Mouse (Mus musculus) CD4-positive helper T cell, adult 2 months (primary cell): ENCODE data around the gene Cmtr2.

Experiments
- DNase-seq: peaks from one replicate; pipeline ENCODE4 v3.0.0-alpha.2; 2012; ENCODE audit warnings: low read depth, missing footprints, low spot score

The Cmtr2 gene

DNA sequence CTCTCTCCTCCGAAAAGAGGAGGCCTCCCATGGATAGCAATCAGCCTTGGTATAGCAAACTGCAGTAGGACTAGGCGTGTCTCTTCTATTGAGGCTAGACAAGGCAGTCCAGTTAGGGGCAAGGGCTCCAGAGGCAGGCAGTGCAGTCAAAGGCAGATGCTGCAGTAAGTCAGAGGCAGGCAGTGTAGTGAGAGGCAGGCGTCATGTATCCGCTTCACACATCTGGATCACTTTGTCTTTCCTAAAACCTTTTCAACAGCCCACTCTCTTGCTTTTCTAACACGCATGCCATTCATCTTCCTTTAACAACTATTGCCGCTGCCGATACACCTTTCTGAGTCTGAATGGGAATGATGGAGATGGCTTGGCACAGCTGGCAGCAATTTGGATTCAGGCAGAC is at the start of gene Cmtr2:
TSS of gene Cmtr2 (plus strand) at position 301 of the 400 bp plus-strand sequence.
- no peak for DNase-seq

DNA sequence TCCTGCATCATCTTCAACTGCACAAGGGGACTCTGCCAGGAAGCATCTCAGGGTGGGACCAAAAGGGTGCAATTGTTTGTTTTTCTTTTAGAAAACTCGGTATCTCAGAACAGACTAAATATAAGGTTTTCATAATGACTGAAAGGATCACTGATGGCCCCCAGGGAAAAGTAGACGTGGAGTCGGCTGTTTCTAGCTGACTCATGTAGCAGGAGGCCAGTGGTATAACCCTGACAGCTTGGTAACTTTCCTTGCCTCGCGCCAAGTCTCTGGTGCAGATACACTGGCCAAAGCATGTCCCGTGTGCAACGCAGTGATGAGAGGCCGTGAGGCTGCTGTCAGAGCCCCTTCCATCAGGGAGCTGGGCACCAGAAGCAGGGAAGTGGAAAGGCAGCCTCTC is 49.2 kb upstream of the Cmtr2 start:
- DNase-seq: no peak

DNA sequence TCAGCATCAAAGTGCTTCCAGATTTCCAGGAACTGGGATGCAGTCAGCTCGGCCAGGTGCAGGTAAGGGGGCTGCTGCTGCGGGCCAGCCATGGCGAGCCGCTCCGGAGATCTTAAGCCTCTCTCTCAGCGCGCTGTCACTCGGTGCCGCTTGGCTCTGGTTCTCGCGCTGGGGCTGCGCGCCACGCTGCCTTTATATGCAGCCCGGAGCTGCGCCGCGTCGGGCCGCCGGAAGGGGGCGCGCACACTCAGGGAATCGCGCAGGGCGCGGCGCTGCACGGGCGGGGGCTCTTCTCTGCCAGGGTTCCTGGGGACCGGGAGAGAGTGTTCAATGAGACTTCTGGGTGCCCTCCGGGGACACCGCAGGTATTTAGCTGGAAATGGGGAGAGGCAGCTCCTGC is 47.4 kb upstream of the Cmtr2 start, which contains the start of gene Calb2:
TSS of gene Calb2 (minus strand) at position 165 of the 400 bp plus-strand sequence.
- no peak for DNase-seq

DNA sequence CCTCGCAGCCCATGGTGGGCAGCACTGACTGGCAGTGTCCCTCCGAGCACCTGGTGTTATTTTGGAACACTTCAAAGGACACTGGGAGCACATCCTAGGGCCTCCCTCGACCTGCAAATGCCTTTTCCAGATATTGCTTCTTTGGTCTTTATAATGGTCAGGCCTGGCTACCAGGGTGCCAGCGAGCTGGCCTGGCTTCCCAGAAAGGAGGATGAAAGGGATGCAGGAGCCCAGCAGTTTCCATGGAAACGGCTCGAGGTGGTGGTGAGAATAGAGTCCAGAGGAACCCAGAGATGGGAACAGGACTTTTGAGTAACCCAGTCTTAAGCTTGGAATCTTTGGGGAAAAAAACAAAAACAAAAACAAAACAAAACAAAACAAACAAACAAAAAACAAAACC is 43.3 kb upstream of the Cmtr2 start:
- DNase-seq: no peak

DNA sequence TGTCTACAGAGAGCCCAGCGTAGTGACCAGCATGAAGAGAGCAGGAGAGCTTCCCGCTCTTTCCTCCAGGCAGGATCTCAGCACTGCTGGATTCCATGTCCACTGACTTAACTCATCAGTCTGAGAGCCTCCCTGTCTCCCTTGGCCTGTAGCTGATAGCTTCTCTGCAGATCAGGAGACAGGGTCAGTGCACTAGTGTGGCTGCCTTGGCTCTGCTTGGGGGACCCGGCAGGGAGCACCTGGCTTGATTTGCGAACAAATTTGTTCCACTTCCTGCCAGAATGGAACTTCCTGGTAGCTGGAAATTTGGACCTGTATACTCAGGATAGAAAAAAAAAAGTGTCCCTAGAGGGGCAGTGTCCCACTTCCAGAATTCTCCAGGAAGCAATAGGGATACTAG is 40.6 kb upstream of the Cmtr2 start:
- no peak for DNase-seq

DNA sequence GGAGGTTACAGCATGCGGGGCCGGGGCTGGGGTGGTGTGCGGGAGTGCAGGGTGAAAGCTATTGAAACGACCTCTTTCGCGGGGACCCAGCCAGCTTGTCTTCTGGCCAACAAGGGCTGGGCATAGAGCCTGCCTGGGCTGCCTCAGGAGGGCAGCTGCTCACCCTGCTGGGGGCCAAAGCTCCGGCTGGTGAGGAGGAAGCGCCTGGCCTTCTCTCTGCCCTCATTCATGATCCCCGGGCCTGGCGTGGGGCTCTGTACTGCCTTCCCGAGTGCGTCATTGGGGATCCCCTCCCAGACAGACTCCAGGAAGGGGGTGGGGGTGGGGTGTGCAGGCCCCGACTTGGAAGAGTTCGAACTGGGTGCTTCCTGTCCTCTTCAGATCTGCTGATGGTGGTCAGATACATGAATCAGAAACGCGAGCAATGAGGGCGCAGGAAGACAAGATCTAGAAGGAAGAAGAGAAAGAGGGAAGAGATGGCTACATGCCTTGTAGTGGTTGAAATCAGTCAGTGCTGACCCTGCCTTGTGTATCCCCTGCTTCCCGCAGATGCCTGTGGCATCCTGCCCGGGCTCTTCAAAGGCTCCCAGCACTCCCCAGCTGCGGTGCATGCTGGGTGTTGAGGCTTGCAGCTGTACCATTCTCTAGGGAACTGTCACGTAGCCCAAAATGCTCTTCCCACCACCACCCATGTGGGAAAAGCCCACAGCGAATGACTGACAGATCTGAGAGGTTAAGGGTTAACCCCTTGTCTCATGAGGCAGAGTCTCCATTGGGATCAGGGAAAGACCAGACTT is 37.9 kb upstream of the Cmtr2 start:
- no peak for DNase-seq

DNA sequence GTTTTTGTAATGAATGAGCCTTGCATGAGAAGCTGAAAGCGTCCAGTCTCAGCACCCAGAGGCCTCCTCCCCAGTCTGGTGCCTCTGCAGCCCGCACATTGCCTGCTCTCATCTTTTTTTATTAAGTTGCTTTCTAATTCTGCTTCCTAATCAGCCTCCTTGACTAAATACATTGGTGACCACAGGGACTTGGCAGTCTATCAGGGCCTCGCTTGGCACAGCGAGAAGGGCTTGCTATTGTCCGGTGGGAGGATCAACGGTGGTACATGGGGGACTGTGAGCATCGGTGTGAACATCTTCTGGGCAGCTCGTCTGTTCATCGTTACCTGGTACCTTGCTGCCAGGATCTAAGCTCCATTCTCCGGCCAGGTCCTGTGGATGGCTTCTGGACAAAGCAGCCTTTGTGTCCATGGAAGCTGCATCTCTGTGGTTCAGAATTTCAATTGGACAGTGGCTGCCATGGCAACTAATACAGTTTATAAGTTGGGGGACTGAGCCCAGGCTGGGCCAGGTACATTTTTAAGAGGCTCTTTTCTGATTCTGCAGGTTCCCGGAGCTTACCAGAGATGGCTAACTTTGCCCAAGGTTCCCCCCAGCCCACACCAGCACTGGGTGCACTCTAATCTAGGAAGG is 32.6 kb upstream of the Cmtr2 start:
- no peak for DNase-seq

DNA sequence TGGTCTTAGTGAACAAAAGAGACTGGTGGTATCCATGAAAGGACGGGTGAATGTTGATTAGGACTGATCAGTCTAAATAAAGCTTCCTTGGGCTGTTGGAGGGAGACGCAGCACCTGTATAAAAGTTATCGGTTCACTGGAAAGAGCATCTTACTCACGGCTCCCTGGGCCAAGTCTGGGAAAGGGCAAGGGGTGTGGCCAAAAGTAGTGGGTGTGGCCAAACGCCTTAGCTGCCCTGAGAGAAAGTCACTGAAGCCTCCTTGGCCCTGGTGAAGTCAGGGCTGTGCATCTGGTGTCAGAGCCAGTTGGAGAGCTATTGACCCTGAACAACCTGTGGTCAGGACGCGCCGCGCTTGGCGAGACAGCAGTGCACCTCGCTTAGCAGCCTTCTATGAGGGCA is 31.7 kb upstream of the Cmtr2 start:
- no peak for DNase-seq

DNA sequence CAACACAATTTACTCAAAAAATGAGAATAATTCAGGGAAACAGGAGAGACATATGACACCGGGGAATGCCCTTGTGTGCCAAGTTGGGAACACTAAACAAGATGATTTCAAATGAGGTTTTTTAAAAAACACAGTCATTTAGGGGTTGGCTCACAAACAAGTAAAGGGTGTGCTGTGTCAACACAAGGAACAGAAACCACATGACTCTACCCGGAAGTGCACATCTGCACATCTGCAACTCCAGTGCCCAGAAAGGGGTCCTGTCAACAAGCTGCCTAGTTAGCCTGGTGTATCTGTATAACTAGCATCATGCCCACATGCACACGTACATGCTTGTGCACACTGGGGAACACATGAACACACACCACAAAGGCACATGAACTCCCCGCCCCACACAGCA is 29.9 kb upstream of the Cmtr2 start:
- DNase-seq: no peak

DNA sequence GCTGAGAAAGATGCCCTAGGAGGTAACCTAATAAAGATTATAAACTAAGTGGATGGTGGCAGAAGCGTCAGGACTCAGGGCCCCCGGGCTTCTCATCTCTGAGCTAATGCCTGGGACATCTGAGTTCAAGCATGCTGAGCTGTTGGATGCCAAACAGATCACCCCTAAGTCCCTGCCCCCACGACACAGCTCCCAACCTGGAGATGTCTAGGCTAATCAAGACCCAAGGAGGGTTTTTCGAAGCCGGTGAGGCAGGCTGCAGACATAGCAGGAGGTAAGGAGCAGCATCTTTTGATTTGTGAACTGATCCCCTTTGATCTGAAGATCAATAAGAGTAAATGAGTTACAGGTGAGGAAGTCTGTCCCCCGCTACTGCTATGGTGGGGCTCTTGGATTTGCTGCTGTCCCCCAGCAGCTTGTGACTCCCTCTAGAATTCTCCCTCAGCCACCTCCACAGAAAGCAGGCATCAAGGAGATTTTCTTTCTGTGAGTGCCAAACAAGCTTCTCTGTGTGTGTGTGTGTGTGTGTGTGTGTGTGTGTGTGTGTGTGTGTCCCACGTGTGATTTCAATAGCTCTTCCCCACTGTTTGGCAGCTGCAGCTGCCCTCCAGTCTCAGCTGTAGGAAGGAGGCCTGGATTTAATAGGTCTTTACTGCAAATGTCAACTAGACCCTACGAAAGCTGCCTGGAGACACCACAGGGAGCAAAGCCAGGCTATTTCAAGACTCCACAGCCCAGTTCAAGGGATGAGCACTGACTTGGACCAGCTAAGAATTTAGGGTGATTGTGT is 26.3 kb upstream of the Cmtr2 start:
- DNase-seq: no peak

DNA sequence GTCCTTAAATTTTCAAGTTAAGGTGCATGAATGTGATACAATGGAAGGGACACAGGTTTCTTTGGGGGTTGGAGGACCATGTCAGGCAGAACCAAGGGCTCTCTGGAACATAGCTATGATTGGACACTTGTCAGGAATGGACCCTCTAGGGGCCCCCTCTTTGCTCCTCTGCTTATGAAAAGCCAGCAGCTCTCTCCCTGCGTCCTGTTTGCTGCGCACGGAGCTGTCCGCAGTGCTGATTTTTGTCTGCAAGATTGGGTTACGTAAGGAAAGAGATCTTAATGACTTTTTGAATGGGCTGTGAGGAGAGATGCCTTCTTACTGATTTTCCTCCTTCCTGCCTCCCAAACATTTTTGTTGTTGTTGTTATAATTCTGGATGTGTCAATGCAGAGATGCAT is 18.8 kb upstream of the Cmtr2 start:
- no peak for DNase-seq

DNA sequence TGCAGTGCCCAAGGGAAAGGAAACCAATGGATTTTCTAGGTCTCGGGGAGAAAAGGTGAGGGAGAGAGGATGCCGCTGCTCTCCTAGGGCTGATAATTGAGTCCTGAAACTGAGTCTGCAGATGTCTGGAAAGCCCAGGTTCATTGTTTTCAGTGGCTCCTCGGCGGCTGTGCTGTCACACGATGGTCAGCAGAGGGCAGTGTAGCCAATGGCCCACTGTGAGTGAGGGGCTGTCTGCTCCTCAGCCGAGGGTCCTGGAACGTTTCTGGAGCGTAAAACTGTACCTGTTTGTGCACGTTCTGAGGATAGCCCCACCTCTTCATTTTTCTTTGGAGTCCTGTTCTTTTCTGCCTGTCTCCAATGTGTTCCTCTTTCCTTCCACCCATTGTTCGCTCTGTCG is 13.7 kb upstream of the Cmtr2 start:
- DNase-seq: no peak

DNA sequence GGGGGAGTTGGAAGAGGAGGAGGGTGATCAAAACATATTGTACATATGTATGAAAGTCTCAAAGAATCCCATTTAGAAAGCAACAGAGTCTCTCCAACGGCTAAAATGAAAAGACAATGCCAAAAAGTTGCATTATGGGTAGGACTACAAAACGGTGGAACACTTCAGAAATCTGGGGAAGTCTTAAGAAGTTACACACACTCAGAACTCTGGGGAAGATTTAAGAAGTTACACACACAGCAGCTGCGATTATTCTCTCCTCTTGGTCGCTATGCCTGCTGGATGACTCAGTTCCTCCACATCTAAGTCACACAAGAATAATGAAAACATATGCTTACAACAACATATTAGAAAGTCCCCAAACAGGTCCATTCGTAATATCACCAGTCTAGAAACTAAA is 788 bp downstream of the Cmtr2 start:
- DNase-seq: no peak

DNA sequence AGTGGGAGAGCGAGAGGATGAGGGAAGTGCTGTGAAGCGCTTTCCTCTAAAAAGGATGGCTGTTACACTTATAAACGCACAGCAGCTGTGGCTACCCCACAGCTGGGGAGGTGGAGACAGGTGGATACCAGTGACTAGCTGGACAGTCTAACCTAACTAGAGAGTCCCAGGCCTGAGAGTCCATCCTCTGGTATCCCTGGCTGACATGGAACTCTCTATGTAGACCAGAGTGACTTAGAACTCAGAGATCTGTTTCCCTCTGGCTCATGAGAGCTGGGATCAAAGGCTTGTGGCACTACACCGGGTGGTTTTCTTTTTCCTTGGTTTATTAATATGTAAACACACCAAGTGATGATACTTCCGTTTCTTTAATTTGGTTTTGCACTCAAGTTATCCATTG is 1.7 kb downstream of the Cmtr2 start:
- DNase-seq: no peak

DNA sequence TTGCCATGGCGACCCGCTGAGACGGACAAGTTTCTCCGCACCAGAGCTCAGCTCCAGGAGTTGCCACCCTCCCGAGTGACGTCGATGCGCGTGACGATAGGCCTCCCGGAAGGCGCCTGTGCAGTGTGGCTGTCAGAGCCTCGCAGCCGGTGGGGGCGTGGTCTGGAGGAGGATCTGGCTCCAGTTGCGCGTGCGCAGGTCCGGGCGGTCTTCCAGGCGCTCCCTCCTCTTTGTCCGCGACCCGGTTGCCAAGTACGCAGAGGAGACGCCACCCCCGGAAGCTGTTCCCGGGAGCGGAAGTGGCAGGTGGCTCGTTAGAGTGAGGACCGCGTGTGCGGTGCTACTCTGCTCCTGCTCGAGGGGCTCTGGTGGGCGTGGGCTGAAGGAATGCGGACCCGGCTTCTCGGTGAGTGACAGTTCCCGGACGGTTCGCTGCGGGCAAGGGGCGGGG is 2.2 kb downstream of the Cmtr2 start:
- peak; percentile 99 for DNase-seq

DNA sequence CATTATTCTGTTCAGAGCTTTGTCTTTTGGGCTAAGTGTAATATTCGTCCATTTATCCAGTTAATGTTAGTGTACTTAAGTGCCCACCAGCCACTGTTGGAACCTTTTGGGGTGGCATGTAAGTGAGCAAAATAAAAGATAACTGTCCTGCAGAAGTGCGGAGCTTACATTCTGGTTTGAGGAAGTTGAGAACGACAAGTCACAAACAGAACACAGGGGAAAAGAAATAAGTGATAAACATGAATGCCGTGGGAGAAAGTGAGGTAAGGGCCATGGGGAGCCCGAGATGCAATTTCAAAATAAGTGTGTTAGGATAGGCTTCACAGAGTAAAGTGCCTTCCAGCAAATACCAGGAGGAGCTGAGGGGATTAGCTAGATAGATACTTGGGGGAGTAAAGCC is 3.0 kb downstream of the Cmtr2 start:
- DNase-seq: no peak

DNA sequence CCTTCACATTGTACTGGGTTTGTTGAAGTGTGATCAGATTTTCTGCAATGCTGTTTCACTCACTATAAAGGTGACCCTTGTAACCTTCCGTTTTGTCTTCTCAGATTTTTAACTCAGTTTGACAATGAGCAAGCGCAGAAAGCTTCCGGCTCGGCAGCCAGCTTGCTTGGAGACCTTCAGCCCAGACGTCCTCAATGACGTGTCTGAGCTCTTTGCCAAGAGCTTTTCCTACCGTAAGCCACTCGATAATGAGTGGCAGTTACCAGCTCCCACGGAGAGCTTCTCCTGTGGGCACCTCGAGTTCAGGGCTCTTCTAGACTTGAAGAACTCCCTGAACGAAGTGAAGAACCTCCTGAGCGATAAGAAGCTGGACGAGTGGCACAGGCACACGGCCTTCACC is 5.5 kb downstream of the Cmtr2 start:
- no peak for DNase-seq

DNA sequence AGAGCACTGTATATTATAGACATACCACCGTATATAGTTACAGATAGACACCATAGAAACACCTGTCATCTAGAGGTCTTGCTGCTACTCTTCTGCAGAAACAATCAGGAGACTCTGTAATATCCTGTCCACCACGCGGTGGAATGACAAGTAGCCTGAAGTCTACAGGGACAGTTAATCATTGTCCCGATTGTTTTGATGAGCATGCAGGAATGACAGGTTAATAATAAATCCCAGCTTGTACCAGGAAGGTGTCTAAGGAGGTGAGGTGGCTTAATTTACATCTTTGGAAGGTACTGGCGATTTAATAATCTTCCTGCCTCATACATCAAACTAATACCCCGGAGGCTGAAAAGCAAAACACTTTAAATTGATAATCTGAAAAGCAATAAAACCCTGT is 15.3 kb downstream of the Cmtr2 start:
- no peak for DNase-seq

DNA sequence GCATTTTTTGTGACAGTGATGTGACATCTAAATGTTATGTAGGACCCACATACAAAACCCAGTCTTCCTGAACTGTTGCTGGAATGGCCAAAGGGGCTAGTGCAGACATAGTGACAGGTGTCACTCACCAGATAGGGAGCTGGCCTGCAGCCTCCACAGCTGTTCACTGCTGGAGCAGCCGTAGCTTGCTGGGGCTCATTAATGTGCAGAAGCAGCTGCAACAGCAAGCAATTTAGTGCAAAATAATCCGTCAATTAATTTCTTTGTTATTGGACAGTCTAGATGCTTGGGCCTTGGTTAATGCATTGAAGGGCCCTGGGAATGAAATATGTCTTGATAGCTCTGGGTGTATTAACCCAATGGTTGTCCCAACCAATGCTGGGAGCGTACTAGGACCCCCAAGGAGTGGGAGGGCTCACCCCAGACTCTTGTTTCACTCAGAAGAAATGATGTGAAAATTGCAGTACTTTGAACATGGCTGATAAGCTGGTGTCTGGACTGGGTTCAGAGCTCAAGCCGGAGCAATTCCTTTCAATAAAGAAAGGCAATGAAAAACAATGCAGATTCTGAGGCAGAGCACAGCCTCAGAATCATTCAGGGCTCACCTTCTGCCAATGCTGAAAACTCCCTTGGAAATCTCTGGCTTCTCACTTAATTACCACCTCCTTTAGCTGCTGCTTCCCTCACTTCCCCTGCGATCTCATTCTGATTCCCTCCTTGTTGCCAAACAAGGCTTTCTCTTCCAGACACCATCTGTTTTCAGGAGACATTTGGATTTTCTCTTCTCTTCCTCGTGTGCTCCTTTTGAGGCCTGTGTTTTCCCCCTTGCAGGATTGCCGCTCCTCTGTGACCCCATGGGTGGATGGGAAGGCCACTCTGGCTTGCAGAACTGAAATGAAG is 27.1 kb downstream of the Cmtr2 start:
- no peak for DNase-seq

DNA sequence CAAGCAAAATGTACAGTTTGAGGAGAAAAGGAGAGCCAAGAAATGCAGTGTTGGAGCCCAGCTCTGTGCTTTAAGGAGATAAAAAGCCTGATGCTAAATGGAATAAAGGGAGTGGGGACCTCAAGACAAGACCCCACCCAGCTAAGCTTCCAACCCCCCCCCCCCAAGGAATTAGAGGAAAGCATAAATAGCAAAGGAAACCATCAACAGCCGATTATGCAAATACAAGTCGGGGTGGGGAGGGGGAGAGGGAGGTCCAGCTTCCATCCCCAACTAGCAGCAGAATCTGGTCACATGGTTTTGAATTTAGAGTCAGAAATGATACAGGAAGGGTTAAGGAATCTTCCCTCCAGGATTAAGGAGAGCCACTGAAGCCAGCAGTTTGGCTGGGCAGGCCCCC is 29.1 kb downstream of the Cmtr2 start:
- DNase-seq: no peak

DNA sequence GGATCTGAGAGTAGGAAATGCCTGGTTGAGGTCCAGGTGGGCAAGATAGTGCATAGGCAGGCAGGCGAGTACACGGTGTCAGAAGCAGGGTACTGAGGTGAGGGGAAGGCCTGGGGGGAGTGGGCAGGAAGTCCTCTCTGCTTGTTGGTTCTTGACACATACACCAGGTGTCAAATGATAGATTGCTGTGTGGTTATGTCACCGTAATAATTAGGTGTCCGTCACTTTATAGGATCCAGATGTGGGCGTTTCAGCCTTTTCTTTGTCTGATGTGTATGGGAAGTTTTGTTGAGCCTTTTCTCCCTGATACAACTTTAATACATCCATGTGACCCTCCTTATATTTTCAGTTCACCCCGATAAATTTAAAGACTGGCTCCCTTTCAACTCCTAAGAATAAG is 31.8 kb downstream of the Cmtr2 start:
- no peak for DNase-seq

DNA sequence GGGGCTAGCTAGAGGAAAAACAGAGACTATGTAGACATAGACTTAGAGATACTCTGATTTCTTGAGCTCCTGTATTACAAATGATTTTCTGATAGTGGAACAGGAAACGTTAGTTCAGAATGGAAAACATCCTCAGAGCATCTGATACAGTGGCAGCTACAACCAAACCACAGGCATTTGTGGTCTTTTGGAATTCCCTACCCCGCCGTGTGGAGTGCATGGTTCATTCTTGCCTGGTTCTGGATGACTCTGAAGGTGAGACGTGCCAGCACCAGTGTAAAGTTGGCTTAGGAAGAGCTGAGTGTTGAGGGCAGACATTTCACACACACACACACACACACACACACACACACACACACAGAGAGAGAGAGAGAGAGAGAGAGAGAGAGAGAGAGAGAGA is 38.5 kb downstream of the Cmtr2 start:
- no peak for DNase-seq
